Mouse (Mus musculus) lung, postnatal 0 days (tissue): ENCODE data around the gene Apoa5.

Experiments
- CTCF ChIP-seq: IDR thresholded peaks from 2 replicates; pipeline ENCODE4 v1.5.1; 2016; ENCODE audit warnings: antibody characterized with exemption, mild to moderate bottlenecking
- EP300 ChIP-seq: IDR thresholded peaks from 2 replicates; pipeline ENCODE4 v1.6.1; 2016; ENCODE audit warnings: antibody characterized with exemption, mild to moderate bottlenecking, control low read depth

DNA sequence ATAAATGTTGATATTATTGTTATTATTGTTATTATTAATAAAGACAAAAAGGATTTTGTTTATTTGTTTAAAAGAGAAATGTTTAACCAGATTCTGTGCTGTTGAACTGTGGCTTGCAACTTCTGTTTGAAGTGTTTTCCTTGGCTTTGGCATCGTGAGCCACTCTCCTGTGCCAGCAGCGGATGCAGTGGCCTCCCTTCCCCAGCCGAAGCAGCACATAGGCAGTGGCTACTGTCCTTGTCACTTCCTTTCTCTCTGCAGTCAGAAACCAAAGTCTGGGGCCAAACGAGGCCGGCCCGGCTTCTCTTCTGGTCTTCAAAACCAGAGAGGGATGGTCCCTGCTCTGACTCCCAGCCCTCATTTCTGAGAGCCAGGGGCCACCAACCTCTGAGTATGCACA, 45.3 kb upstream of the Apoa5 start:
- no peak for TF ChIP-seq EP300
- TF ChIP-seq CTCF, result no peak
